Mouse (Mus musculus) left cerebral cortex, adult 18-20 months (tissue): ENCODE results near the gene Ccnd2. TPM values are rescaled to one million over a fixed set of nuclear protein-coding genes. Genes with fewer than 3 reads are reported as not detected.

Experiments used
- DNase-seq, 2 experiments: peaks; one replicate each; pipeline ENCODE4 v3.0.0; 2021 to 2022; ENCODE audit warnings: low spot score in 2 of 2, mixed read lengths in 1 of 2
- long read RNA-seq, 2 experiments: library from polyadenylated mRNA; stranded (forward); transcript quantifications; one replicate each; pipeline ENCODE4 v2.0.0; 2021
- total RNA-seq, 2 experiments: library from RNA; stranded (reverse); gene quantifications; 2 replicates each; pipeline ENCODE4 v1.2.3; 2021

Ccnd2 gene
- 10 to 100 TPM; 79.9 to 83.3 TPM for total RNA-seq
- long read RNA-seq, experiment 1, full-length matches to known transcripts: 41 of 58 reads
- long read RNA-seq, experiment 1, partial matches to known transcripts: 0 of 58 reads
- long read RNA-seq, experiment 1, other reads (novel, unspliced or antisense): 17 of 58 reads
- long read RNA-seq, experiment 2, full-length matches to known transcripts: 13 of 26 reads
- long read RNA-seq, experiment 2, partial matches to known transcripts: 0 of 26 reads
- long read RNA-seq, experiment 2, other reads (novel, unspliced or antisense): 13 of 26 reads

GRCm38 (mm10) chr6:127152106-127152951 is at the start of gene Ccnd2:
Gene Ccnd2 (minus strand): TSS chr6:127152193.
- DNase-seq: no peak

GRCm38 (mm10) chr6:127196985-127197384 is 45.0 kb upstream of the Ccnd2 start:
- no peak for DNase-seq

GRCm38 (mm10) chr6:127181296-127181695 is 29.3 kb upstream of the Ccnd2 start:
- DNase-seq: peak; percentile 49 to 81

GRCm38 (mm10) chr6:127179056-127179759 is 27.2 kb upstream of the Ccnd2 start:
- DNase-seq: no peak

GRCm38 (mm10) chr6:127177962-127178361 is 26.0 kb upstream of the Ccnd2 start:
- DNase-seq: no peak

GRCm38 (mm10) chr6:127177441-127177840 is 25.4 kb upstream of the Ccnd2 start:
- no peak for DNase-seq

GRCm38 (mm10) chr6:127172461-127172860 is 20.5 kb upstream of the Ccnd2 start:
- DNase-seq: no peak

GRCm38 (mm10) chr6:127170734-127171133 is 18.7 kb upstream of the Ccnd2 start:
- no peak for DNase-seq

GRCm38 (mm10) chr6:127165663-127166062 is 13.7 kb upstream of the Ccnd2 start:
- DNase-seq: no peak

GRCm38 (mm10) chr6:127162842-127163241 is 10.8 kb upstream of the Ccnd2 start:
- DNase-seq: no peak

- DNase-seq: no peak
These were observed 5.3 kb upstream of the Ccnd2 start for GRCm38 (mm10) chr6:127157321-127157720.

- no peak for DNase-seq
These were observed 3.5 kb upstream of the Ccnd2 start for GRCm38 (mm10) chr6:127155468-127155867.

- DNase-seq: no peak
These were observed 2.8 kb upstream of the Ccnd2 start for GRCm38 (mm10) chr6:127154708-127155268.

GRCm38 (mm10) chr6:127153972-127154707 is 2.1 kb upstream of the Ccnd2 start:
- no peak for DNase-seq

GRCm38 (mm10) chr6:127153296-127153800 is 1.4 kb upstream of the Ccnd2 start:
- DNase-seq: no peak

GRCm38 (mm10) chr6:127151565-127152105 is 358 bp downstream of the Ccnd2 start:
- DNase-seq: no peak

- peak in 1 of 2 experiments; percentile 72 for DNase-seq
These were observed 1.1 kb downstream of the Ccnd2 start for GRCm38 (mm10) chr6:127150663-127151564.

GRCm38 (mm10) chr6:127149944-127150662 is 1.9 kb downstream of the Ccnd2 start:
- DNase-seq: no peak
